Mouse (Mus musculus) ES-E14 (cell line): ENCODE measurements around the gene Piezo1. TPM values are rescaled to one million over a fixed set of nuclear protein-coding genes. Genes with fewer than 3 reads are reported as not detected.

Experiments used
- DNase-seq: peaks from one replicate; pipeline ENCODE4 v3.0.0-alpha.2; 2013; ENCODE audit warnings: low read depth, low spot score
- H3K27ac ChIP-seq: 2 replicates; pipeline ENCODE4 v1.5.1; 2012; ENCODE audit warnings: low read depth, mild to moderate bottlenecking, low read length, moderate library complexity, mixed read lengths; ENCODE audit not compliant: poor library complexity, insufficient read depth, severe bottlenecking
- H3K36me3 ChIP-seq: 2 replicates; pipeline ENCODE4 v1.6.1; 2012; ENCODE audit warnings: mild to moderate bottlenecking, low read length, moderate library complexity, mixed read lengths; ENCODE audit not compliant: control insufficient read depth, poor library complexity, insufficient read depth, severe bottlenecking
- H3K4me1 ChIP-seq, 2 experiments: fragments of 150-350 bp in 1 of 2; sonication (generic) in 1 of 2; 2 replicates each; pipeline ENCODE4 v1.6.1; 2012; ENCODE audit warnings: low read length in 2 of 2, mild to moderate bottlenecking in 1 of 2, mixed read lengths in 1 of 2; ENCODE audit not compliant: control insufficient read depth in 2 of 2, insufficient read depth in 2 of 2, poor library complexity in 1 of 2
- H3K4me3 ChIP-seq, 2 experiments: fragments of 150-350 bp in 1 of 2; sonication (generic) in 1 of 2; 2 replicates each; pipeline ENCODE4 v1.5.1; 2012; ENCODE audit warnings: low read length in 2 of 2, low read depth in 1 of 2, mild to moderate bottlenecking in 1 of 2, mixed read lengths in 1 of 2; ENCODE audit not compliant: insufficient read depth in 1 of 2, poor library complexity in 1 of 2, severe bottlenecking in 1 of 2
- H3K9ac ChIP-seq: 2 replicates; pipeline ENCODE4 v1.6.1; 2012; ENCODE audit warnings: low read depth, mild to moderate bottlenecking, low read length, mixed read lengths; ENCODE audit not compliant: poor library complexity, insufficient read depth, severe bottlenecking
- H3K9me3 ChIP-seq: fragments of 150-350 bp; sonication (generic); 2 replicates; pipeline ENCODE4 v1.6.1; 2012; ENCODE audit warnings: low read depth, mild to moderate bottlenecking, low read length; ENCODE audit not compliant: control insufficient read depth, insufficient read depth
- CHD2 ChIP-seq: IDR thresholded peaks from 2 replicates; pipeline ENCODE4 v1.6.1; 2014; ENCODE audit warnings: mild to moderate bottlenecking, low read depth, low read length, inconsistent platforms
- HCFC1 ChIP-seq: IDR thresholded peaks from 2 replicates; pipeline ENCODE4 v1.6.1; 2012; ENCODE audit warnings: low read length, inconsistent platforms, borderline replicate concordance; ENCODE audit not compliant: insufficient read depth
- MAFK ChIP-seq: IDR thresholded peaks from 2 replicates; pipeline ENCODE4 v1.6.1; 2014; ENCODE audit warnings: mild to moderate bottlenecking, low read depth, low read length, inconsistent platforms; ENCODE audit not compliant: insufficient read depth
- ZC3H11A ChIP-seq: IDR thresholded peaks from 2 replicates; pipeline ENCODE4 v1.6.1; 2012; ENCODE audit warnings: low read depth, mild to moderate bottlenecking, inconsistent platforms, low read length, borderline replicate concordance
- ZNF384 ChIP-seq: IDR thresholded peaks from 2 replicates; pipeline ENCODE4 v1.6.1; 2012; ENCODE audit warnings: low read depth, low read length, inconsistent platforms
- in situ Hi-C, 2 experiments: fragments of 600-800 bp; cut with MboI; formaldehyde crosslinking; loops; one replicate each; pipeline ENCODE4 v1.15.1; 2025; ENCODE audit warnings: low sequenced_read_pairs in 2 of 2, inconsistent platforms in 1 of 2; ENCODE audit not compliant: unreplicated experiment in 2 of 2
- total RNA-seq: library from RNA; depleted of rRNA; stranded (reverse); fragments of 300-350 nt; gene quantifications from 2 replicates; pipeline ENCODE4 v1.2.3, GENCODE M21; 2012

Piezo1 gene
- total RNA-seq, 1 experiment, result 204 TPM

GRCm38 (mm10) chr8:122467816-122468215 is 83.3 kb downstream of the Piezo1 start:
- Histone ChIP-seq H3K27ac (no peak overlapping the region), H3K4me3 (no peak overlapping the region), H3K9ac (no peak overlapping the region), H3K4me1 (no peaks in the 10 kb centered on the region), H3K36me3 (peaks cover 2% of the 10 kb centered on the region; the same call in 1 of the 2 replicates), H3K9me3 (no peaks in the 10 kb centered on the region)
- in situ Hi-C loops, result no loop called here
- no peak for TF ChIP-seq ZNF384
- TF ChIP-seq HCFC1, result no peak
- no peak for TF ChIP-seq MAFK
- no peak for TF ChIP-seq ZC3H11A
- TF ChIP-seq CHD2, result no peak
- no peak for DNase-seq

- no peaks in the 10 kb centered on the region for H3K9me3 ChIP-seq
- no peak overlapping the region for H3K27ac ChIP-seq
Measured at GRCm38 (mm10) chr8:122464985-122465384, 86.1 kb downstream of the Piezo1 start.

GRCm38 (mm10) chr8:122463651-122464640 is 87.2 kb downstream of the Piezo1 start:
- Histone ChIP-seq H3K27ac (no peak overlapping the region), H3K4me3 (no peak overlapping the region), H3K9me3 (no peaks in the 10 kb centered on the region), H3K36me3 (peaks cover 2% of the 10 kb centered on the region; the same call in 1 of the 2 replicates), H3K9ac (no peak overlapping the region), H3K4me1 (peaks cover 0 to 18% of the 10 kb centered on the region in 2 experiments; a peak in 2 of 4 replicates)
- no peak for DNase-seq
- TF ChIP-seq MAFK, result no peak
- no peak for TF ChIP-seq CHD2
- no peak for TF ChIP-seq ZNF384
- no peak for TF ChIP-seq HCFC1
- no peak for TF ChIP-seq ZC3H11A
- in situ Hi-C loops, result no loop called here

More at GRCm38 (mm10) chr8:122464985-122465384, 86.1 kb downstream of the Piezo1 start:
- in situ Hi-C loops, result no loop called here
- Histone ChIP-seq H3K9ac (no peak overlapping the region), H3K4me3 (no peak overlapping the region), H3K36me3 (peaks cover 2% of the 10 kb centered on the region; the same call in 1 of the 2 replicates), H3K4me1 (peaks cover 0 to 14% of the 10 kb centered on the region in 2 experiments; a peak in 2 of 4 replicates)
- no peak for TF ChIP-seq ZC3H11A
- TF ChIP-seq ZNF384, result no peak
- TF ChIP-seq HCFC1, result no peak
- no peak for TF ChIP-seq CHD2
- TF ChIP-seq MAFK, result no peak
- no peak for DNase-seq

GRCm38 (mm10) chr8:122462510-122462909 is 88.6 kb downstream of the Piezo1 start:
- in situ Hi-C loops, result no loop called here
- H3K4me1 ChIP-seq, result peaks cover 0 to 18% of the 10 kb centered on the region in 2 experiments; a peak in 2 of 4 replicates
- H3K27ac ChIP-seq, result no peak overlapping the region
- no peak overlapping the region for H3K9ac ChIP-seq
- no peaks in the 10 kb centered on the region for H3K9me3 ChIP-seq
- no peak for DNase-seq
- peaks cover 2% of the 10 kb centered on the region; the same call in 1 of the 2 replicates for H3K36me3 ChIP-seq
- no peak for TF ChIP-seq HCFC1
- TF ChIP-seq ZNF384, result no peak
- no peak for TF ChIP-seq CHD2
- no peak for TF ChIP-seq ZC3H11A
- TF ChIP-seq MAFK, result no peak
- H3K4me3 ChIP-seq, result no peak overlapping the region
